Mouse (Mus musculus): ENCODE measurements around the gene Irx6. TPM values are rescaled to one million over a fixed set of nuclear protein-coding genes. Genes with fewer than 3 reads are reported as not detected.

The Irx6 gene
- total RNA-seq, 2 experiments from 2014 or later: not detected

- no peak overlapping the region for H3K27ac ChIP-seq
- DNase-seq: no peak
- no peak for TF ChIP-seq CTCF (IDR thresholded peaks at IDR 0.05)
- intact Hi-C loops (cut with DNase I): no loop called here
- no peak overlapping the region for H3K4me3 ChIP-seq
Measured at GRCm38 (mm10) chr8:92697361-92697760, 23.3 kb downstream of the Irx6 start.

- intact Hi-C loops (cut with DNase I): no loop called here
- peak; percentile 28 for DNase-seq
- H3K4me3 ChIP-seq: no peak overlapping the region
- H3K27ac ChIP-seq: no peak overlapping the region
- no peak for TF ChIP-seq CTCF (IDR thresholded peaks at IDR 0.05)
Measured at GRCm38 (mm10) chr8:92698411-92698810, 24.3 kb downstream of the Irx6 start.

GRCm38 (mm10) chr8:92699922-92700540 is 25.9 kb downstream of the Irx6 start:
- H3K27ac ChIP-seq: no peak overlapping the region
- intact Hi-C loops (cut with DNase I): no loop called here
- no peak for TF ChIP-seq CTCF (IDR thresholded peaks at IDR 0.05)
- no peak for DNase-seq
- H3K4me3 ChIP-seq: no peak overlapping the region

GRCm38 (mm10) chr8:92703375-92703774 is 29.3 kb downstream of the Irx6 start:
- DNase-seq: peak; percentile 32
- no peak for TF ChIP-seq CTCF (IDR thresholded peaks at IDR 0.05)
- Histone ChIP-seq H3K27ac (no peak overlapping the region), H3K4me3 (no peak overlapping the region)
- intact Hi-C loops (cut with DNase I): no loop called here

GRCm38 (mm10) chr8:92706311-92706710 is 32.2 kb downstream of the Irx6 start:
- no peak overlapping the region for H3K27ac ChIP-seq
- intact Hi-C loops (cut with DNase I): no loop called here
- DNase-seq: no peak
- no peak overlapping the region for H3K4me3 ChIP-seq
- TF ChIP-seq CTCF (IDR thresholded peaks at IDR 0.05): no peak

GRCm38 (mm10) chr8:92713286-92713685 is 39.2 kb downstream of the Irx6 start:
- no peak overlapping the region for H3K27ac ChIP-seq
- DNase-seq: no peak
- TF ChIP-seq CTCF (IDR thresholded peaks at IDR 0.05): no peak
- intact Hi-C loops (cut with DNase I): no loop called here
- H3K4me3 ChIP-seq: no peak overlapping the region

- TF ChIP-seq CTCF (IDR thresholded peaks at IDR 0.05): no peak
- Histone ChIP-seq H3K4me3 (no peak overlapping the region), H3K27ac (0 out of 2 replicates have a peak overlapping the region, but pooled peaks have one; percentile 0)
- intact Hi-C loops (cut with DNase I): no loop called here
- DNase-seq: no peak
Measured at GRCm38 (mm10) chr8:92717418-92717817, 43.3 kb downstream of the Irx6 start.

GRCm38 (mm10) chr8:92718057-92718456 is 44.0 kb downstream of the Irx6 start:
- TF ChIP-seq CTCF (IDR thresholded peaks at IDR 0.05): no peak
- DNase-seq: no peak
- H3K4me3 ChIP-seq: no peak overlapping the region
- intact Hi-C loops (cut with DNase I): no loop called here
- 0 out of 2 replicates have a peak overlapping the region, but pooled peaks have one; percentile 0 for H3K27ac ChIP-seq

- intact Hi-C loops (cut with DNase I): no loop called here
- Histone ChIP-seq H3K4me3 (no peak overlapping the region), H3K27ac (no peak overlapping the region)
- peak; percentile 70 for DNase-seq
- peak; percentile 62 for TF ChIP-seq CTCF (IDR thresholded peaks at IDR 0.05)
Measured at GRCm38 (mm10) chr8:92721266-92721935, 47.3 kb downstream of the Irx6 start.

- Histone ChIP-seq H3K4me3 (no peak overlapping the region), H3K27ac (no peak overlapping the region)
- DNase-seq: no peak
- intact Hi-C loops (cut with DNase I): no loop called here
- no peak for TF ChIP-seq CTCF (IDR thresholded peaks at IDR 0.05)
Measured at GRCm38 (mm10) chr8:92721936-92722321, 47.8 kb downstream of the Irx6 start.

GRCm38 (mm10) chr8:92723320-92723719 is 49.2 kb downstream of the Irx6 start:
- Histone ChIP-seq H3K4me3 (no peak overlapping the region), H3K27ac (no peak overlapping the region)
- DNase-seq: peak; percentile 31
- no peak for TF ChIP-seq CTCF (IDR thresholded peaks at IDR 0.05)
- intact Hi-C loops (cut with DNase I): no loop called here

GRCm38 (mm10) chr8:92723947-92724346 is 49.9 kb downstream of the Irx6 start:
- no peak overlapping the region for H3K4me3 ChIP-seq
- intact Hi-C loops (cut with DNase I): no loop called here
- TF ChIP-seq CTCF (IDR thresholded peaks at IDR 0.05): no peak
- peak; percentile 62 for DNase-seq
- H3K27ac ChIP-seq: no peak overlapping the region

- H3K27ac ChIP-seq: no peak overlapping the region
- no peak overlapping the region for H3K4me3 ChIP-seq
- intact Hi-C loops (cut with DNase I): no loop called here
- no peak for DNase-seq
- TF ChIP-seq CTCF (IDR thresholded peaks at IDR 0.05): no peak
Measured at GRCm38 (mm10) chr8:92724359-92724758, 50.3 kb downstream of the Irx6 start.

Other genes starting within 250 kb of the Irx6 start
- 10 to 100 TPM; 35.5 to 75.4 TPM for gene Mmp2, start 153.0 kb downstream of the Irx6 start, total RNA-seq (2021)
- gene Lpcat2, start 181.1 kb downstream of the Irx6 start, total RNA-seq (2021): under 1 TPM; 0.15 to 0.22 TPM
- not detected for gene Capns2, start 227.1 kb downstream of the Irx6 start, total RNA-seq (2021)

All from gastrocnemius, adult 2 months (tissue).